Mouse (Mus musculus): ENCODE data around the gene Rps15. TPM values are rescaled to one million over a fixed set of nuclear protein-coding genes. Genes with fewer than 3 reads are reported as not detected.

The Rps15 gene
- polyA plus RNA-seq, 2 experiments, result 805 to 2,097 TPM

DNA sequence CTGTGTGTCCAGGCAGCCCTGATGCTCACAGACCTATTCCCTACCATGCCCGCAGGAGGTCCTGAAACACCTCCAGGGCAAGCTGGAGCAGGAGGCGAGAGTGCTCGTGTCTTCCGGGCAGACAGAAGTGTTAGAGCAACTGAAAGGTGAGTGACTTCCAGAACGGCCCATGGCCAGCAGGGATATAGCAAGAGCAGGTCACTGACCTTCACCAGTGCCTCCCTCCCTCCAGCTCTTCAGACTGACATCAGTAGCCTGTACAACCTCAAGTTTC lies 9.8 kb downstream of the Rps15 start:
- no peak overlapping the region for H3K4me2 ChIP-seq (ENCODE audit: low read depth)
- 58% methylated on average over 5 of the region's 5 CpGs for WGBS (ENCODE audit: insufficient replicate concordance)
- no peak overlapping the region for H3K4me3 ChIP-seq (ENCODE audit: insufficient read depth in 1 of 2, low read depth in 2 of 2, low read length in 2 of 2)
- H3K27me3 ChIP-seq (ENCODE audit: control insufficient read depth, insufficient read depth, low read length), result peaks cover 80% of the 10 kb centered on the region
- no peak overlapping the region for H3K9ac ChIP-seq (replicated peaks)
- DNase-seq (ENCODE audit: low read depth in 3 of 3, low spot score in 3 of 3) (no peak), ATAC-seq (ENCODE audit: insufficient read depth) (no peak)
- TF ChIP-seq EP300 (IDR thresholded peaks at IDR 0.05; ENCODE audit: low read depth) (no peak), CTCF (IDR thresholded peaks at IDR 0.05; ENCODE audit: low read depth) (no peak)
- no peaks in the 10 kb centered on the region for H3K4me1 ChIP-seq (replicated peaks; ENCODE audit: control insufficient read depth in 2 of 2, insufficient read depth in 2 of 2, low read length in 1 of 2)
- no peaks in the 10 kb centered on the region for H3K9me3 ChIP-seq (ENCODE audit: control insufficient read depth, low read length)
- no peaks in the 10 kb centered on the region for H3K36me3 ChIP-seq (replicated peaks; ENCODE audit: control insufficient read depth, insufficient read depth, low read depth)
- H3K27ac ChIP-seq, result no peak overlapping the region

DNA sequence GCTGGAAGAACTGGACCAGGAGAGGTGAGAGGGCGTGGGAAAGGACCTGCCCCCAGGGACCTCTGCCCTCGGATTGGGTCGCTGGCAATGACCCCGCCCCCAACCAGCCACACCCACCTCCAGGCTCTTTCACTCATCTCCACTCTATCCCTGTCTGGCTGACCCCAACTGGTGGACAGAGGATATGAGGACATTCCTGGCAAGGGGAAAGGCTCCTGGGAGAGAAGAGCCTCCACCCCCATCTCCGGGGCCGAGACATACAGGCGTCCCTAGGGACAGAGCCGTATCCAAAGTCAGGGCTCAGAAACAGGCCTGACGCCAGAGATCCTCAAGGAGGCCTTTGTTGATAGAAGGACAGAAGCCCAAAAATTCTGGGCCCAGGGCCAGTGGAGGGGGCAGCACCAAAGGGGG lies 10.2 kb downstream of the Rps15 start:
- H3K27me3 ChIP-seq (ENCODE audit: control insufficient read depth, insufficient read depth, low read length), result peaks cover 76% of the 10 kb centered on the region
- H3K27ac ChIP-seq, result no peak overlapping the region
- DNase-seq (ENCODE audit: low read depth in 3 of 3, low spot score in 3 of 3) (no peak), ATAC-seq (ENCODE audit: insufficient read depth) (peak; percentile 22; the same call in 1 of the 2 replicates)
- no peaks in the 10 kb centered on the region for H3K36me3 ChIP-seq (replicated peaks; ENCODE audit: control insufficient read depth, insufficient read depth, low read depth)
- 25% methylated on average over 9 of the region's 9 CpGs for WGBS (ENCODE audit: insufficient replicate concordance)
- H3K9ac ChIP-seq (replicated peaks), result no peak overlapping the region
- no peak overlapping the region for H3K4me2 ChIP-seq (ENCODE audit: low read depth)
- no peak for TF ChIP-seq EP300 (IDR thresholded peaks at IDR 0.05; ENCODE audit: low read depth)
- TF ChIP-seq CTCF (IDR thresholded peaks at IDR 0.05; ENCODE audit: low read depth), result no peak
- no peaks in the 10 kb centered on the region for H3K4me1 ChIP-seq (replicated peaks; ENCODE audit: control insufficient read depth in 2 of 2, insufficient read depth in 2 of 2, low read length in 1 of 2)
- H3K9me3 ChIP-seq (ENCODE audit: control insufficient read depth, low read length), result no peaks in the 10 kb centered on the region
- H3K4me3 ChIP-seq (ENCODE audit: insufficient read depth in 1 of 2, low read depth in 2 of 2, low read length in 2 of 2), result no peak overlapping the region

DNA sequence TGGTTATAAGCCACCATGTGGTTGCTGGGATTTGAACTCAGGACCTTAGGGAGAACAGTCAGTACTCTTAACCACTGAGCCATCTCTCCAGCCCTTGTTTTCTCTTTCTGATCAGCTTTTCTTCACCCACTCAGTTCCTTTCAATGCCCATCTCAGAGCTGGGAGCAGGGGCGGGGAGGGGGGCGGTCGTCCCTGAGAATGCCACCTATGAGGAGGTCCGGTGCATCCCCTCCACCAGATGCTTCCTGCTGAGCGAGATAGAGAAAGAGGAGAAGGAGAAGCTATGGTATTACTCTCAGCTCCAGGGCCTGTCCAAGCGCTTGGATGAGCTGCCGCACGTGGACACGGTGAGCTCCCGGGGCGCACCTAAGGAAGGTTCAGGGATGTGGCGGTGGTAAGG lies 12.2 kb downstream of the Rps15 start:
- Histone ChIP-seq H3K9ac (replicated peaks) (no peak overlapping the region), H3K4me2 (ENCODE audit: low read depth) (peak overlapping the region; percentile 43; the same call in 1 of the 2 replicates), H3K9me3 (ENCODE audit: control insufficient read depth, low read length) (no peaks in the 10 kb centered on the region), H3K4me1 (replicated peaks; ENCODE audit: control insufficient read depth in 2 of 2, insufficient read depth in 2 of 2, low read length in 1 of 2) (no peaks in the 10 kb centered on the region), H3K27me3 (ENCODE audit: control insufficient read depth, insufficient read depth, low read length) (peaks cover 65% of the 10 kb centered on the region), H3K27ac (no peak overlapping the region), H3K4me3 (ENCODE audit: insufficient read depth in 1 of 2, low read depth in 2 of 2, low read length in 2 of 2) (no peak overlapping the region), H3K36me3 (replicated peaks; ENCODE audit: control insufficient read depth, insufficient read depth, low read depth) (no peaks in the 10 kb centered on the region)
- 5% methylated on average over 12 of the region's 12 CpGs for WGBS (ENCODE audit: insufficient replicate concordance)
- TF ChIP-seq EP300 (IDR thresholded peaks at IDR 0.05; ENCODE audit: low read depth) (no peak), CTCF (IDR thresholded peaks at IDR 0.05; ENCODE audit: low read depth) (no peak)
- DNase-seq (ENCODE audit: low read depth in 3 of 3, low spot score in 3 of 3), result no peak
- no peak for ATAC-seq (ENCODE audit: insufficient read depth)

DNA sequence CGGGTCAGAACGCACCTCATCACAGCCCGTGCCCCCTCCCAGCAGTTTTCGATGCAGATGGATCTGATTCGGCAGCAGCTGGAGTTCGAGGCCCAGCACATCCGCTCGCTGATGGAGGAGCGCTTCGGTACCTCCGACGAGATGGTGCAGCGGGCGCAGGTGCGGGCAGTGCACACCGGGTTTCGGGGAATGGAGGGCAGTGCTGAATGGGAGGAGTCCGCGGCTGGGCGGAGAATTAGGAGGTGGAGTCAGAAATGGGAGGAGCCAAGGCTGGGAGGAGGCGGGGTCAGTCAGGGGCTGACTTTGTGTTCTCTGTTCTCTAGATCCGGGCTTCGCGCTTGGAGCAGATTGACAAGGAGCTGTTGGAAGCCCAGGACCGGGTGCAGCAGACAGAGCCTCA lies 12.6 kb downstream of the Rps15 start:
- no peak overlapping the region for H3K9ac ChIP-seq (replicated peaks)
- peaks cover 61% of the 10 kb centered on the region for H3K27me3 ChIP-seq (ENCODE audit: control insufficient read depth, insufficient read depth, low read length)
- H3K4me1 ChIP-seq (replicated peaks; ENCODE audit: control insufficient read depth in 2 of 2, insufficient read depth in 2 of 2, low read length in 1 of 2), result no peaks in the 10 kb centered on the region
- H3K9me3 ChIP-seq (ENCODE audit: control insufficient read depth, low read length), result no peaks in the 10 kb centered on the region
- no peak for DNase-seq (ENCODE audit: low read depth in 3 of 3, low spot score in 3 of 3)
- no peaks in the 10 kb centered on the region for H3K36me3 ChIP-seq (replicated peaks; ENCODE audit: control insufficient read depth, insufficient read depth, low read depth)
- ATAC-seq (ENCODE audit: insufficient read depth), result peak; percentile 46; the same call in 1 of the 2 replicates
- no peak overlapping the region for H3K27ac ChIP-seq
- H3K4me2 ChIP-seq (ENCODE audit: low read depth), result peak overlapping the region; percentile 43; the same call in 1 of the 2 replicates
- no peak overlapping the region for H3K4me3 ChIP-seq (ENCODE audit: insufficient read depth in 1 of 2, low read depth in 2 of 2, low read length in 2 of 2)
- no peak for TF ChIP-seq EP300 (IDR thresholded peaks at IDR 0.05; ENCODE audit: low read depth)
- no peak for TF ChIP-seq CTCF (IDR thresholded peaks at IDR 0.05; ENCODE audit: low read depth)
- 5% methylated on average over 25 of the region's 25 CpGs for WGBS (ENCODE audit: insufficient replicate concordance)

DNA sequence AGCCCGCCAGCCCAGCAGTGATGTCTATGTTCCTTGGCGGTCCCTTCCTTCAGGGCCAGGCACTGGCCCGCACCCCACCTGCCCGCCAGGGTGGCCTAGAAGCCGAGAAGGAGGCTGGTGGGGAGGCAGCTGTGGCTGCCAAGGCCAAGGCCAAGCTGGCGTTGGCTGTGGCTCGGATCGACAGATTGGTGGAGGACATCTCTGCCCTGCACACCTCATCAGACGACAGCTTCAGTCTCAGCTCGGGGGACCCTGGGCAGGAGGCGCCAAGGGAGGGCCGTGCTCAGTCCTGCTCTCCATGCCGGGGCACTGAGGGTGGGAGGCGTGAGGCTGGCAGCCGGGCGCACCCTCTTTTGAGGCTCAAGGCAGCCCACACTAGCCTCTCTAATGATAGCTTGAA lies 19.3 kb downstream of the Rps15 start:
- no peak overlapping the region for H3K27ac ChIP-seq
- H3K4me3 ChIP-seq (ENCODE audit: insufficient read depth in 1 of 2, low read depth in 2 of 2, low read length in 2 of 2), result no peak overlapping the region
- WGBS (ENCODE audit: insufficient replicate concordance), result 64% methylated on average over 16 of the region's 16 CpGs
- no peak overlapping the region for H3K9ac ChIP-seq (replicated peaks)
- no peaks in the 10 kb centered on the region for H3K9me3 ChIP-seq (ENCODE audit: control insufficient read depth, low read length)
- no peaks in the 10 kb centered on the region for H3K36me3 ChIP-seq (replicated peaks; ENCODE audit: control insufficient read depth, insufficient read depth, low read depth)
- ATAC-seq (ENCODE audit: insufficient read depth) (no peak), DNase-seq (ENCODE audit: low read depth in 3 of 3, low spot score in 3 of 3) (no peak)
- H3K4me2 ChIP-seq (ENCODE audit: low read depth), result no peak overlapping the region
- H3K27me3 ChIP-seq (ENCODE audit: control insufficient read depth, insufficient read depth, low read length), result peaks cover 66% of the 10 kb centered on the region
- TF ChIP-seq CTCF (IDR thresholded peaks at IDR 0.05; ENCODE audit: low read depth) (no peak), EP300 (IDR thresholded peaks at IDR 0.05; ENCODE audit: low read depth) (no peak)
- peaks cover 2 to 6% of the 10 kb centered on the region in 2 experiments; a peak in 2 of 4 replicates for H3K4me1 ChIP-seq (replicated peaks; ENCODE audit: control insufficient read depth in 2 of 2, insufficient read depth in 2 of 2, low read length in 1 of 2)

Measured in liver, embryonic 14.5 days (tissue).